Mouse (Mus musculus): Measurements from ENCODE around the gene Disc1. TPM values are rescaled to one million over a fixed set of nuclear protein-coding genes. Genes with fewer than 3 reads are reported as not detected.

Disc1 gene
- total and polyA plus RNA-seq, 3 experiments, result not detected

DNA sequence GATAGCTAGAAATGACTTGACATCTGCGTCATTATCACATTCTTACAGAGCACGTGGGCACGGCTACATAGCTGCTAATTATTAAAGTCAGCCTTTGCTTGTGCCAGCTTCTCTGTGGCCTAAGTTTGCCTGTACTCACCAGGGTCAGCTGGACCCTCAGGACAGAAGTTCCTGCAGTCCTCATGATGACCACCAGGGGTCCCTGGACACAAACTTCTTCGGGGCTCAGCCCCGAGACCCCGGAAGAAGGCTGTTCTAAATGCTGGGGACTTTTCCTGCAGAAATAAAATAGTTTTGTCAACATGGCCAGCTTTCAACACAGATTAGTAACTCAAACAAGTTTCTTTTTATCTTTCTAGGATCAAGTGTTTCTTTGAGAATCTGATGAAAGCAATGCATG lies 74.3 kb downstream of the Disc1 start:
- Histone ChIP-seq H3K27me3 (replicated peaks) (peaks cover 48% of the 10 kb centered on the region), H3K27ac (ENCODE audit: insufficient read depth, low read depth) (no peak overlapping the region), H3K9ac (ENCODE audit: insufficient read depth, low read depth) (no peak overlapping the region), H3K9me3 (replicated peaks; ENCODE audit: low read length) (no peaks in the 10 kb centered on the region), H3K36me3 (replicated peaks in 1 of 2; ENCODE audit: control insufficient read depth in 1 of 2, insufficient read depth in 1 of 2, low read length in 1 of 2) (no peaks in the 10 kb centered on the region), H3K4me1 (ENCODE audit: control insufficient read depth in 1 of 2, insufficient read depth in 2 of 2) (no peaks in the 10 kb centered on the region), H3K4me2 (ENCODE audit: insufficient read depth, low read depth, poor library complexity, severe bottlenecking) (peak overlapping the region; percentile 30; the same call in 1 of the 2 replicates), H3K4me3 (replicated peaks in 1 of 3; ENCODE audit: low read depth in 2 of 3, low read length in 2 of 3, poor library complexity in 1 of 3) (no peak overlapping the region), H3K79me2 (replicated peaks; ENCODE audit: control insufficient read depth, extremely low read depth, insufficient read depth, poor library complexity, severe bottlenecking) (no peaks in the 10 kb centered on the region)
- peak; percentile 38 for DNase-seq (ENCODE audit: extremely low read depth)
- TF ChIP-seq ZC3H11A (IDR thresholded peaks at IDR 0.05; ENCODE audit: low read depth, low read length), result no peak
- no peak for TF ChIP-seq EP300 (IDR thresholded peaks at IDR 0.05; ENCODE audit: low read length)
- peak; percentile 61 for TF ChIP-seq SMC3 (IDR thresholded peaks at IDR 0.05; ENCODE audit: low read depth, low read length)
- no peak for TF ChIP-seq POLR2A (IDR thresholded peaks at IDR 0.05; ENCODE audit: low read depth, low read length)
- TF ChIP-seq ELF1 (IDR thresholded peaks at IDR 0.05; ENCODE audit: low read depth, low read length), result peak; percentile 86
- TF ChIP-seq CTCF (conservative IDR thresholded peaks at IDR 0.05 in 1 of 2, IDR thresholded peaks at IDR 0.05 in 1 of 2; ENCODE audit: low read depth in 2 of 2, low read length in 2 of 2), result peak; percentile 49 to 71
- TF ChIP-seq NELFE (IDR thresholded peaks at IDR 0.05; ENCODE audit: low read depth, low read length), result 0 out of 2 replicates have a peak, but pooled peaks have one; percentile 29
- TF ChIP-seq RAD21 (IDR thresholded peaks at IDR 0.05; ENCODE audit: low read depth, low read length), result peak; percentile 54
- dilution Hi-C loops (cut with MboI; ENCODE audit: extremely low pct_ligation_motif_present, extremely low pct_unique_long_range_greater_than_20kb, low sequenced_read_pairs), result no loop called here
- in situ Hi-C loops (cut with MboI; ENCODE audit: low pct_ligation_motif_present, low pct_unique_long_range_greater_than_20kb, low sequenced_read_pairs), result no loop called here

DNA sequence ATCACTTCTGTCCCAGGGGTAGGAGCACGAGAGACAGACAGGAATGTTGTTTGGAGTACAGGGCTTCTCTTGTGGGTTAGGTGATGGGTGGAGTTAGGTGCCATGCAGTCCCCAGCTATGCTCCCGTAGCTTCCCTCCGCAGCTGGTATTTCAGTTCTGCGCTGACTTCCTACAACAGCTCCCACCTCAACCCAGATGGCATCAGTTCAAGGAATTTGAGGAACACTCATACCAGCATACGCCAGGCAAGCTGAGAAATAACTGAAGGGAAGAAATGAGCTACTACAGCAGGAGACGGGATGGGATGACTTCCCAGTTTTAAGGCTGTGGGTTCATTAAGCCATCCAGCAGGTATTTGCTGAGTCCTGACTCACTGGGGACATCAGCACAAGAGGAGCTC lies 76.8 kb downstream of the Disc1 start:
- dilution Hi-C loops (cut with MboI; ENCODE audit: extremely low pct_ligation_motif_present, extremely low pct_unique_long_range_greater_than_20kb, low sequenced_read_pairs), result no loop called here
- Histone ChIP-seq H3K79me2 (replicated peaks; ENCODE audit: control insufficient read depth, extremely low read depth, insufficient read depth, poor library complexity, severe bottlenecking) (no peaks in the 10 kb centered on the region), H3K9me3 (replicated peaks; ENCODE audit: low read length) (no peaks in the 10 kb centered on the region), H3K4me1 (ENCODE audit: control insufficient read depth in 1 of 2, insufficient read depth in 2 of 2) (no peaks in the 10 kb centered on the region), H3K9ac (ENCODE audit: insufficient read depth, low read depth) (no peak overlapping the region), H3K4me2 (ENCODE audit: insufficient read depth, low read depth, poor library complexity, severe bottlenecking) (no peak overlapping the region), H3K27ac (ENCODE audit: insufficient read depth, low read depth) (no peak overlapping the region), H3K36me3 (replicated peaks in 1 of 2; ENCODE audit: control insufficient read depth in 1 of 2, insufficient read depth in 1 of 2, low read length in 1 of 2) (no peaks in the 10 kb centered on the region), H3K4me3 (replicated peaks in 1 of 3; ENCODE audit: low read depth in 2 of 3, low read length in 2 of 3, poor library complexity in 1 of 3) (no peak overlapping the region), H3K27me3 (replicated peaks) (peaks cover 60% of the 10 kb centered on the region)
- in situ Hi-C loops (cut with MboI; ENCODE audit: low pct_ligation_motif_present, low pct_unique_long_range_greater_than_20kb, low sequenced_read_pairs), result no loop called here
- DNase-seq (ENCODE audit: extremely low read depth), result no peak
- TF ChIP-seq UBTF (IDR thresholded peaks at IDR 0.05; ENCODE audit: low read depth, low read length) (no peak), MYC (IDR thresholded peaks at IDR 0.05; ENCODE audit: low read depth, low read length) (no peak)

DNA sequence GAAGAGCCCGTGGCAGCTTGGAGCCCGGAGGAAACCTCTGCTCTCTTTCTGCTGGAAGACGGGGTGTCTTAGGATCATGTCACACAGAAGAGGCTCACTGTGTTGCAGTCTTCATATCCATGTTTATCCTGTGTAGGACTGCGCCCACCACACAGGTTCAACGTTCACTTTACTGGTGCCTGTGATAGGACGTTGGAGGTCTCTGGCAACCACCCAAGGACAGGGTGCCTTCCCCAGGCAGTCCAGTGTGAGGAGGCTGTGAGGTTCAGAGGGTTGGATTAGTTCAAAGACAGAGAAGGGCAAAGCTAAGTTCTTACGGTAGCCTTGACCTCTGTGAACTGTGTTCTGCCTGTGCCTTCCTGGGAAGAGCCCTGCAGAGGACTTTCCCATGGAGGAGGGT lies 77.3 kb downstream of the Disc1 start:
- H3K9me3 ChIP-seq (replicated peaks; ENCODE audit: low read length), result no peaks in the 10 kb centered on the region
- TF ChIP-seq UBTF (IDR thresholded peaks at IDR 0.05; ENCODE audit: low read depth, low read length) (no peak), USF2 (conservative IDR thresholded peaks at IDR 0.05; ENCODE audit: low read depth, low read length) (no peak), RCOR1 (conservative IDR thresholded peaks at IDR 0.05; ENCODE audit: low read depth, low read length) (no peak), ETS1 (conservative IDR thresholded peaks at IDR 0.05; ENCODE audit: low read depth, low read length) (no peak)
- dilution Hi-C loops (cut with MboI; ENCODE audit: extremely low pct_ligation_motif_present, extremely low pct_unique_long_range_greater_than_20kb, low sequenced_read_pairs) (no loop called here), in situ Hi-C loops (cut with MboI; ENCODE audit: low pct_ligation_motif_present, low pct_unique_long_range_greater_than_20kb, low sequenced_read_pairs) (no loop called here)
- no peaks in the 10 kb centered on the region for H3K36me3 ChIP-seq (replicated peaks in 1 of 2; ENCODE audit: control insufficient read depth in 1 of 2, insufficient read depth in 1 of 2, low read length in 1 of 2)
- H3K9ac ChIP-seq (ENCODE audit: insufficient read depth, low read depth), result no peak overlapping the region
- no peaks in the 10 kb centered on the region for H3K4me1 ChIP-seq (ENCODE audit: control insufficient read depth in 1 of 2, insufficient read depth in 2 of 2)
- peaks cover 59% of the 10 kb centered on the region for H3K27me3 ChIP-seq (replicated peaks)
- H3K79me2 ChIP-seq (replicated peaks; ENCODE audit: control insufficient read depth, extremely low read depth, insufficient read depth, poor library complexity, severe bottlenecking), result no peaks in the 10 kb centered on the region
- H3K27ac ChIP-seq (ENCODE audit: insufficient read depth, low read depth), result no peak overlapping the region
- no peak for DNase-seq (ENCODE audit: extremely low read depth)
- no peak overlapping the region for H3K4me3 ChIP-seq (replicated peaks in 1 of 3; ENCODE audit: low read depth in 2 of 3, low read length in 2 of 3, poor library complexity in 1 of 3)
- H3K4me2 ChIP-seq (ENCODE audit: insufficient read depth, low read depth, poor library complexity, severe bottlenecking), result no peak overlapping the region
